Mouse (Mus musculus): ENCODE results near the gene Cacna1g.

Cacna1g gene

GRCm38 (mm10) chr11:94473707-94474543 is at the start of gene Cacna1g:
Gene Cacna1g, minus strand, starts transcription at chr11:94474198.
- peak; percentile 78 for DNase-seq

DNA sequence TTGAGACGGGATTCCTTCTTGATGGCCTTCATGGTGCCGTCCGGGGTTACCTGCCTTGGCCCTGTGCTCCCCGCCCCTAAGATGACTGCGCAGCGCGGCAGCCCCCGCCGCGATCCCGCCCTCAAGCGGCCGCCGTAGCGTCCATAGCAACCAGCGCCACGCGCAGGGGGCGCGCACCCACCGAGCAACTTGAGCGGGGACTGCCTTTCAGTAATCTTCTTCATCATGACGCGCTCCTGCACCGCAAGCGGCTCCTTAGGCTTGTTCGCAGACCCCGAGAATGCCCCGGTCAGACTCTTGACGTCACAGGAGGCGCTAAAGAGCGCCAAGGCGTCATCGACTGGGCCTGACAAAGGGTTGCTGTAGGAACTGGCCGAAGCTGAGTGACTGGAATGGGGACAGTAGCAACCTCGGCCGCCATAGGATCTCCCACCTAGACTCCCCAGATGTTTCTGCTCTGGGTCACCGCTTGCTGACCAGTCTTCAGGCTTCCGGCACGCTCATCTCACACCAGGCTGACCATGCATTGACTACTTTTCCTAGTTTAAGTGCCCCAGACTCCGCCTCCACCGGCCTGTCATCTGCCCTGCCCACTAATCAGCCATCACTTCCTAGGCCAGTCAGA is 47.3 kb upstream of the Cacna1g start, which contains the start of gene Mycbpap:
Mycbpap (minus strand) TSS at position 524 of the 625 bp plus-strand sequence.
- peak; percentile 12 for DNase-seq

DNA sequence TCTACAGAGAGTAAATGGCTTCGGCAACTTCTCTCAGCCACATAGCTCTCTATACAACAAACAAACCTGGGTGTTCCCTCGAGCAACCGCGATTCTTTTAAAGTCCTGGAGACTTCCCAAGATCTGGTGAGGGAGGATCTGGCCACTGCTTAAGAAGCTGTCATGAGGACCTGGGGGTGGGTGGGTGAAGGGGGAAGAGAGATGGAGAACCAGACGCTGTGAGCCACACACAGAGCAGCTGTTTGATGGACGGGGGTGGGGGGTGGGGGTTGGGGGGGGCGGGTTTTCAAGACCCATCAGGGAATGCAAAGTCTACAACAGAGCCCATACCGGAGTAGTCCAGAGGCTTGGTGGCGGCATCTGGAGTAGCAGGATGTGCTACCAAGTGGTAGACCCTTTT is 39.5 kb upstream of the Cacna1g start:
- no peak for DNase-seq

DNA sequence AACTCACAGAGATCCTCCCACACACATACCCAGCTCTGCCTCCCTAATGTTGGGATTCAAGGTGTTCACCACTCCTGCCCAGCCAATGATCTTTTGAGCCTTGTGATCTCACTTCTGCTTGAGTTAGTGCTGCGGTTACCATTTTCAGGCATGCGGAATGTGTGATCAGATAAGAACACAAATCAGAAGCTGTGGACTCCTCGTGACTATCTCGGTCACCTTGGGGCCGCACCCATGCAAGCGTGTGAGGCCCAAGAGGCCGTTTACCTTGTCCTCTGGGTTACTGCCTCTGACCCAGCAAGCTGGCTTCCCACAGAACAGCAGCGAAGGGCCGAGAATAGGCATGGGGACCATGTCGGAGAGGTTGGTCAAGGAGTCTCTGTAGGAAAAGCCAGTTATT is 35.0 kb upstream of the Cacna1g start:
- DNase-seq: no peak

DNA sequence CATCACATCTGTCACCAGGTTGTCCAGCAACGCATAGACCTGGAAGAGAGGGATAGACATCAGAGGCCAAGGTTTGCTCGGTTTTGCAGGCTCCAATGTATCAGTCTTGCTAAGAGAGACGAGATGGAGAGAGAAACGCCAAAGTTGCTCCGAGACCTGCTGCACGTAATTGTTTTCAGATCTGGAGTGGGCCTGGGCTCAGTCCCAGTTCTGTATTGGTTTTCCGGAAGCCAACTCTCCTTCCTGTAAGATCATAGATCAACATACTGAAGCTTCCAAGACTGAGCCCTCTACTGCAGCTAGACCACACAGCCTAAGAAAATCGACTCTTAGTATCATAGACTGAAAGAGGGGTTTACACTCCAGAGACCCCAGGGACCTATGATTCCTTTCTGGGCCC is 27.5 kb upstream of the Cacna1g start:
- no peak for DNase-seq

DNA sequence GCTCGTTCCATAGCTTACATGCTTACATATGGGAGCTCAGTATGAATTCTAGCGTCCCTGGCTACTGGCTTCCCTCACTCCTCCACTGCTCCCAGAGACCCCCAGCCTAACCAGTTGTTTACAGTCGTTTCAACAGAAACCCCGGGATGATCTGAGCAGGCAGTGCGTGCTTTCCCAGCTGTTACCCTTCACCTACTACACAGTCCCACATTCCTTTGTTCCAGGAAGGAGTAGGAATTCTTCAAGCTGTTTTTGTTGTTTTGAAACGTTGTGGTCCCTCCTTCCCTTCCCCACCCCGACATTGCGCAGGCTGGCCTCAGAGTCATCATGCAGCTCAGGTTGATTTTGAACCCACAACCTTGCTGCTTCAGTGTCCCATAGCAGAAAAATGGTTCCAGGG is 26.4 kb upstream of the Cacna1g start:
- DNase-seq: no peak

DNA sequence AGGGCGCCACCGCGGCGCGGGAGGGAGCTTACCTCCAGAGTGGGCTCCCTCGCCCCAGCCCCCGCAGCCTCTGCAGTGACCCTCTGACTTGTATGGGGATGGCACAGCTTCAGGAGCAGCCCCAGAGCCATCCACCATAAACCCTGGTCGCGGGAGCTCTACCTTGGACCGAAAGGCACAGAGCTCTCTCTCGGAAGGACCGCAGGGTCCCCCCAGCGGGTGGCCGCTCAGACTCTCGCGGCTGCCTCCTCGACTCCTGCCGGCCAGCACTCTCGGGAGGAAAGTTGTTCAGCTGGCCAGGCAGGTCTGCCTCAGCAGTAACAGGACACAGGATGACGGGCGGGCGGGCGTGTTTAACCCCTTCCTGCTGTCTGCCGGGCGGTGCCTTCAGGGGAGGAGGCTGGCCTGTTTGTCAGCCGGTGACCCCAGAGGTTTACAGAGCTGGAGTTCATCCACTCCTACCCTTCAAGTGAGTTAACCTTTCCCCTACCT is 25.7 kb upstream of the Cacna1g start, which contains the start of gene Epn3:
Epn3 (minus strand) TSS at position 314 of the 492 bp plus-strand sequence.
- DNase-seq: no peak

GRCm38 (mm10) chr11:94499035-94499434 is 25.0 kb upstream of the Cacna1g start:
- DNase-seq: no peak

GRCm38 (mm10) chr11:94498093-94498996 is 24.3 kb upstream of the Cacna1g start:
- no peak for DNase-seq

GRCm38 (mm10) chr11:94495415-94495814 is 21.4 kb upstream of the Cacna1g start:
- DNase-seq: no peak

GRCm38 (mm10) chr11:94491749-94492099 is 17.7 kb upstream of the Cacna1g start:
- DNase-seq: no peak

DNA sequence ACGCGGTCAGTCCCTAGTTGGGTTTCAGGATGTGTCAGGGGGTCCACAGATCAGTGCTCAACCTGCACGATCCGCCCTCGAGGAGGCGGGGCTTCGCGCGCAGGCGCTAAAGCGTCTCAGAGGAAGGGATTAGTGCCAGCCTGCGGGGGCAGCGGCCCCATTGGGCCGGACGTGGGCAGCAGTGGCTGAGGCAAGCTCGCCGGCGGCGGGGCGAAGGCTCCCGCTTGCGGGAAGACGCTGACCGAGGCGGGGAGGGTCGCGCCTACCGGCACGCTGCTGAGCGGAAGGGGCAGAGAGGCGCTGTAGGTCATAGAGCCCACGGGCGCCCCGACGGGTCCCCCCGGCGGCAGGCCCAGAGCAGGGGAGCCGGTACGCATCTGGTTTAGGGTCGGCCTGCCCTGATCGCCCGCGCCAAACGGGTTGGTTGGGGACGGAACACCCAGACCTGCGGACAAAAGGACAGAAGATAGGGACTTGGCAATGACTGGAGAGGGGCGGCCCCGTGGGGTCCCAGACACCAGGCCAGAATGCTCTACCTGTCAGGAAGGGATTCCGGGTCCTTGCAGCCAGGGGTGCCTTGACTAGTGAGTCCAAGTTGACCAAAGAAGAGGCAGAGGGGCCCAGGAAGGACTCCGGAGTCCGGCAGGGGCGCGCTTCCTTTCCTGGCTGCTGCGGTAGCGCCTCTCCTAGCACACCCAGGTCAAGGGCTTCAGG is 17.2 kb upstream of the Cacna1g start:
- DNase-seq: peak; percentile 9

GRCm38 (mm10) chr11:94489745-94490144 is 15.7 kb upstream of the Cacna1g start:
- no peak for DNase-seq

DNA sequence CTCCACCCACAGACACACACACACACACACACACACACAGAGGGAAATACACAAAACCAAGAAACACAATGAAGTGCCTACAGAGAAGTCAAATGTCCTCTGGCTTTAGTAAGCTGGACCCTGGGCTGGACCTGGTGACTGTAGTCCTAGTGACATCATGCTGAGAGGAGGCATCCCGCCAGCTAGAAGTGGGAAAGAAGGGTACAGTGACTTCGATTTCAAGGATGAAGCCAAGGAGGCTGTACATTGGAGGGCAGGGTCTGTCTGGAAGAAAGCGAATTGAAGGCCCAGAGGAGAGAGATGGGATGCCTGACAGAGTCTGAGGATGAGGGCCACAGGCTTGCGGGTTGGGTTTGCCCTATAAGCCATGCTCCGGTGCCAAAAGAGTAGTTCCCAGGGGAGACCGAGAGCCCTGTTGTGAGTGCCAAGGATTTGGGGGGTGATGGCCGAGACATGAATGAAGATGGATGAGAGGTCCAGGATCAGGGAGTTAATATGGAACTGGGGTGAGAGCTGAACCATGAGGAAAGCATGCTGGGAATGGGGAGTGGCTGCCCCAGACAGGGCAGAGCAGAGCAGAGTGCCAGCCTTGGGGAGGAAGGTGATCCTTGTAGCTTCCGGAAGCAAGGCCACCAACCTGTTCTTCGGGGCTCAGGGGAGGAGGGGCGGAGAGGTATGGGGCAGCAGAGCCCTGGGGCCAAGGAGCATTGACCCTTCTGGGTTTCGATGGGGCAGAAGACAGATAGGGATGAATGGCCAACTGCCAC is 15.0 kb upstream of the Cacna1g start:
- DNase-seq: no peak

- DNase-seq: peak; percentile 75
Measured at GRCm38 (mm10) chr11:94486001-94486400, 12.0 kb upstream of the Cacna1g start, which contains the start of gene Spata20. Gene Spata20, minus strand, starts transcription at chr11:94486179.

GRCm38 (mm10) chr11:94485223-94485622 is 11.2 kb upstream of the Cacna1g start:
- DNase-seq: no peak

DNA sequence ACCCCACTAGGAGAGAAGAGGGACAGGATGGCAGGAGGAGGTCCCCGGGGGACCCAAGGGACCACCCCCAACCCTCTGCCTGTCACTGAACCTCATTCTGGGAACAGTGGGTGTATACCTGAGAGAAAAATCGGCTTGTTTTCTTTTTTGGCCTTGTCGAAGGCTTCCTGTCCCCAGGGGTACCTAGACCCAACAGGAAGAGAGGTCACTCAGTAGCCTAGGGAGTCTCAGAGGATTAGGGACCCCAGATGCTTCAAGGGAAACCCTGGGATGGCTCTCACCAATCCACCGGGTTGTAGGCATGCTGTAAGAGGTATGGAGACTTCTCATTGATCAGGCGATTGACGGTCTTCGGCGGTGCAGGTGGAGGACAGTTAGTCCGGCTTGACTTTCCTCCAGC is 10.6 kb upstream of the Cacna1g start:
- no peak for DNase-seq

DNA sequence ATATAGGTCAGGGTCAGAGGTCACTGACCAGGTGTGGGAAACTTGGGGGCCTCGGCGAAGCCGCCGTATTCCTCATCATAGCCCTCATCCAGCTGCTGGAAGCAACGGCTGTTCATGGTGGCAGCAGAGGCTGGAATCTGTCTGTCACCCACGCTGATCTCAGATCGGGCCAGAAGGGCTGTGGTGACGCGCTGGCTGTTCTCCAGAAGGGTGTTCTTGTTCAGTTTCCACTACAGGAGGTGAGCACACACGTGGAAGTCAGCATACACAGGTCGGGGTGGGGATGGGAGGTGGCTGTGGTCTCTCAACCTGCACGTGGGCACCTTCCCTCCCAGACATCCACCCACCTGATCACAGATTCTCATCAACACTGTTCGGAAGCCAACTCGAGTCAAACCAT is 9.9 kb upstream of the Cacna1g start:
- no peak for DNase-seq

DNA sequence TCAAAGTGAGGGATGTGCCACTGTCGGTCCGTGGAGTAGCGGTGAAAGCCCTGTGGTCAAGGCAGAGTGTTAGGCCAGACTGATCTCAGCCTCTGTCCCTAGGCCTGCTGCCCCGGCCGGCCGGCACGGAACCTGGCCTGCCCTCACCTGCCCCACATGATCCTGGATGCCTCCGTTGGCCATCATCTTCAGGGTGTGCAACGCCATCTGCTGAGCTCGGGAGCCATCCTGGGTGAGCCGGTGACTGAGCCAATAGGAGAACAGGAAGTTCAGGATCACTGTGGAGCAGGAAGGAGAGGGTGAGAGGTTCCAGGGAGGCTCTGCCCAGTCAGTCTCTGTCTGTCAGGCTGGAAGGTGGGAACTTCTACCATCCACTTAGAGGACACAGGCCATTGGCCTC is 9.4 kb upstream of the Cacna1g start:
- no peak for DNase-seq

DNA sequence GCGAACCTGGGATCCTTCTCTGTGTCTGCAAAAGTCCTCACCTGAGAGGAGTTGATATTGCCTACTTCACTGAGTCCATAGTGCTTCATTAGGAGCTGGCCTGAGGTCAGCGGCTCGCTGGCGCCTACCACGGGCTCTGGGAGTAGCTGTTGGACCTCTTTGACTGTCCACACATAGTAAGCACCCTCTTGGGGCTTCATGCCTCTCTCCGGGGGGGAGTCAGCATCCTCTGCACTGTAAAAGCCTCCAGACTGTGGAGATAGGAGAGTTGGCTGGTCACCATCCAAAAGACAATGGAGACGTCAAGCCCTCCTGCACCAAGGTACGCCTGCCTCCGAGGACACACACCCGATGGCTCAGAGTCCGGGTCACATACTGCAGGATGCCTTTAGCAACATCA is 8.7 kb upstream of the Cacna1g start:
- DNase-seq: no peak

- DNase-seq: no peak
Measured at GRCm38 (mm10) chr11:94481963-94482362, 8.0 kb upstream of the Cacna1g start.

DNA sequence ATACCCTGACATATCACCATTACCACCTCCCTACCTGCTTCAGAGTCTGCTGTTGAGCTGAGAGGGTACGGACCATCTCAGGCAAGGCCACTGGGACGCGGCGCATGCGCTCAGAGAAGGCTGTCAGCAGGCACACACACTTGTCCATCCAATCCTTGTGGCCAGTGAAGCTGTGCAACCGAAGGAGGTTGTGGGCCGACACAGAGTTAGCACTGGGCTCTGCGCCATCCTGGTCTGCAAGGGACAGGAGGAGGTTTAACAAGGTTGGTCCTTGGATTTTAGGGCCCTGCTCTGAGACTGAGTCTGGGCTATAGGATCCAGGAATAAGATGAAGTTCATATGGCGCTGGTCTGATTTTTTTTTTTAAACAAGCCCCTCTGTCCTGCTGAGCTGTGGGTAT is 6.4 kb upstream of the Cacna1g start:
- DNase-seq: no peak
